Mouse (Mus musculus): ENCODE data around the gene Slc9a5. TPM values are rescaled to one million over a fixed set of nuclear protein-coding genes. Genes with fewer than 3 reads are reported as not detected.
A peak's percentile ranks its signal among the peaks of the same experiment; 100 is the strongest.

The Slc9a5 gene
- total RNA-seq, 2 experiments from 2014 or later: 0.76 to 0.99 TPM

- DNase-seq: peak; percentile 98
Observed at GRCm38 (mm10) chr8:105326141-105326672, 22.4 kb upstream of the Slc9a5 start, which contains the start of the genes Lrrc29 and Tmem208. Gene Lrrc29, minus strand, starts transcription at chr8:105326278. Gene Tmem208, plus strand, starts transcription at chr8:105326354.

GRCm38 (mm10) chr8:105326968-105327367 lies 21.7 kb upstream of the Slc9a5 start:
- no peak for DNase-seq

GRCm38 (mm10) chr8:105330325-105330724 lies 18.3 kb upstream of the Slc9a5 start:
- no peak for DNase-seq

- DNase-seq: no peak
Observed at GRCm38 (mm10) chr8:105331469-105331868, 17.2 kb upstream of the Slc9a5 start.

GRCm38 (mm10) chr8:105331931-105332330 lies 16.7 kb upstream of the Slc9a5 start:
- no peak for DNase-seq

- DNase-seq: no peak
Observed at GRCm38 (mm10) chr8:105332523-105332922, 16.1 kb upstream of the Slc9a5 start.

- DNase-seq: no peak
Observed at GRCm38 (mm10) chr8:105336373-105337130, 12.1 kb upstream of the Slc9a5 start.

- no peak for DNase-seq
Observed at GRCm38 (mm10) chr8:105338992-105339391, 9.7 kb upstream of the Slc9a5 start.

- DNase-seq: peak; percentile 41 to 63
Observed at GRCm38 (mm10) chr8:105339886-105340635, 8.6 kb upstream of the Slc9a5 start.

GRCm38 (mm10) chr8:105341399-105341798 lies 7.2 kb upstream of the Slc9a5 start:
- no peak for DNase-seq

GRCm38 (mm10) chr8:105342768-105343167 lies 5.9 kb upstream of the Slc9a5 start:
- no peak for DNase-seq

GRCm38 (mm10) chr8:105343791-105344574 lies 4.7 kb upstream of the Slc9a5 start:
- DNase-seq: no peak

- DNase-seq: peak; percentile 77 to 81
Observed at GRCm38 (mm10) chr8:105345061-105345975, 3.3 kb upstream of the Slc9a5 start.

GRCm38 (mm10) chr8:105346611-105347427 lies 1.8 kb upstream of the Slc9a5 start:
- peak; percentile 51 to 71 for DNase-seq

- peak; percentile 97 to 98 for DNase-seq
Observed at GRCm38 (mm10) chr8:105347428-105348221, 1.0 kb upstream of the Slc9a5 start, which contains the start of gene Fhod1. Gene Fhod1, minus strand, starts transcription at chr8:105347953.

- DNase-seq: peak; percentile 35 to 57
Observed at GRCm38 (mm10) chr8:105349096-105349771, 591 bp downstream of the Slc9a5 start.

- no peak for DNase-seq
Observed at GRCm38 (mm10) chr8:105350186-105350585, 1.5 kb downstream of the Slc9a5 start.

- DNase-seq: no peak
Observed at GRCm38 (mm10) chr8:105353583-105354135, 5.0 kb downstream of the Slc9a5 start.

Data from adrenal gland, postnatal 36 days (tissue).